Mouse (Mus musculus) megakaryocyte-erythroid progenitor cell, adult 5 weeks (primary cell): ENCODE data around the gene Taf8. TPM values are rescaled to one million over a fixed set of nuclear protein-coding genes. Genes with fewer than 3 reads are reported as not detected.

Source experiments
- polyA plus RNA-seq: library from polyadenylated mRNA; stranded (reverse); fragments of >175 nt; gene quantifications from 2 replicates; pipeline ENCODE4 v1.2.3, GENCODE M21; 2012

Taf8 gene
- 22.9 and 25.8 TPM in 2 replicates for polyA plus RNA-seq

GRCm38 (mm10) chr17:47501946-47502706 is at the start of gene Taf8:
TSS of gene Taf8 (minus strand) at chr17:47502292.

GRCm38 (mm10) chr17:47504941-47505346 is 2.9 kb upstream of the Taf8 start, which contains the start of gene Ccnd3:
TSS of gene Ccnd3 (plus strand) at chr17:47505051.

GRCm38 (mm10) chr17:47436907-47437547 is 65.1 kb downstream of the Taf8 start, which contains the start of gene 1700001C19Rik:
TSS of gene 1700001C19Rik (minus strand) at chr17:47437376.

GRCm38 (mm10) chr17:47436156-47436906 is 65.8 kb downstream of the Taf8 start, which contains the start of gene AI661453:
TSS of gene AI661453 (plus strand) at chr17:47436615.

Other genes starting within 250 kb of the Taf8 start
- gene Mrps10, start 133.4 kb downstream of the Taf8 start, polyA plus RNA-seq: 30.4 and 30.5 TPM in 2 replicates
- 0.86 and 1.9 TPM in 2 replicates for gene Guca1b, start 116.9 kb downstream of the Taf8 start, polyA plus RNA-seq
- 15.7 and 18.2 TPM in 2 replicates for gene Guca1a, start 101.7 kb downstream of the Taf8 start, polyA plus RNA-seq
- 7.4 and 7.5 TPM in 2 replicates for gene AI661453, start 65.7 kb downstream of the Taf8 start, polyA plus RNA-seq
- gene 1700001C19Rik, start 64.9 kb downstream of the Taf8 start, polyA plus RNA-seq: 0.17 and 0.33 TPM in 2 replicates
- 344 and 360 TPM in 2 replicates for gene Ccnd3, start 2.8 kb upstream of the Taf8 start, polyA plus RNA-seq
- gene Bysl, start 109.2 kb upstream of the Taf8 start, polyA plus RNA-seq: 39.7 and 42.3 TPM in 2 replicates
- gene Med20, start 109.3 kb upstream of the Taf8 start, polyA plus RNA-seq: 4.4 and 4.6 TPM in 2 replicates
- gene Gm20517, start 109.3 kb upstream of the Taf8 start, polyA plus RNA-seq: 0.06 TPM in 1 of 2 replicates, not detected in the other
- gene Usp49, start 128.4 kb upstream of the Taf8 start, polyA plus RNA-seq: 12.5 and 13.5 TPM in 2 replicates
- gene Tomm6, start 186.1 kb upstream of the Taf8 start, polyA plus RNA-seq: 265 and 272 TPM in 2 replicates
- gene Frs3, start 186.7 kb upstream of the Taf8 start, polyA plus RNA-seq: 3.2 and 4.0 TPM in 2 replicates
- gene Gm21981, start 192.2 kb upstream of the Taf8 start, polyA plus RNA-seq: 0.04 and 0.32 TPM in 2 replicates
- 5.1 and 5.2 TPM in 2 replicates for gene Prickle4, start 192.4 kb upstream of the Taf8 start, polyA plus RNA-seq
- gene Pgc, start 224.6 kb upstream of the Taf8 start, polyA plus RNA-seq: not detected in 2 replicates
- 47.8 and 63.1 TPM in 2 replicates for gene Tfeb, start 234.7 kb upstream of the Taf8 start, polyA plus RNA-seq